Mouse (Mus musculus) embryonic stem cell, embryonic (primary cell): Measurements from ENCODE around the gene Arhgap45.

Experiments
- CTCF ChIA-PET, 4 experiments: fragments of 300-600 bp in 2 of 4; fragments of 350-600 bp in 2 of 4; sonication (Branson Sonifier 250); formaldehyde crosslinking; loops; one replicate each; lab custom pipeline; 2022; ENCODE audit warnings: inconsistent platforms in 2 of 4; lab: Charles Lee
- POLR2A ChIA-PET, 4 experiments: fragments of 300-600 bp in 2 of 4; fragments of 350-600 bp in 2 of 4; sonication (Branson Sonifier 250); formaldehyde crosslinking; loops; one replicate each; lab custom pipeline; 2022; ENCODE audit warnings: antibody characterized with exemption in 4 of 4, inconsistent platforms in 1 of 4; lab: Charles Lee

Gene Arhgap45

GRCm38 (mm10) chr10:80045766-80046165 is 29.3 kb downstream of the Arhgap45 start:
- ChIA-PET CTCF (interaction anchor here in 3 of 4 experiments (0.6 to 1.6 kb wide), 9 partner anchors 8 to 358 kb away, joined by 3 to 6 read pairs (median 3); partner anchors contain the start of gene Wdr18 (in 1 of the 3)), POLR2A (interaction anchor here (0.6 to 29.7 kb wide), 40 partner anchors 4 to 516 kb away, joined by 3 to 849 read pairs (median 4); partner anchors contain the start of genes Tmem259 (in 3 of the 4), Polr2e (in 2 of the 4), Cnn2 (in 1 of the 4) and Gpx4 (in 1 of the 4))

GRCm38 (mm10) chr10:80047041-80047565 is 30.6 kb downstream of the Arhgap45 start, which contains the start of gene Gpx4:
Gene Gpx4 (plus strand): TSS chr10:80047166.
- ChIA-PET CTCF (interaction anchor here in 2 of 4 experiments (0.6 to 1.5 kb wide), 3 partner anchors 55 to 327 kb away, joined by 3 to 5 read pairs (median 3); no protein-coding TSS in a partner anchor), POLR2A (interaction anchor here in 3 of 4 experiments (0.5 to 29.7 kb wide), 29 partner anchors 3 to 374 kb away, joined by 3 to 849 read pairs (median 6); partner anchors contain the start of genes Polr2e (in 2 of the 3), Tmem259 (in 2 of the 3), Cirbp (in 1 of the 3) and Cnn2 (in 1 of the 3))

GRCm38 (mm10) chr10:80048396-80048795 is 31.9 kb downstream of the Arhgap45 start:
- CTCF ChIA-PET, result interaction anchor here in 2 of 4 experiments (0.6 to 0.7 kb wide), 2 partner anchors 15 to 17 kb away, joined by 3 to 4 read pairs; no protein-coding TSS in a partner anchor
- POLR2A ChIA-PET, result interaction anchor here in 3 of 4 experiments (0.5 to 29.7 kb wide), 39 partner anchors 2 to 1223 kb away, joined by 3 to 849 read pairs (median 4); partner anchors contain the start of genes Polr2e (in 2 of the 3), Tmem259 (in 2 of the 3), Cirbp (in 1 of the 3) and Cnn2 (in 1 of the 3)

GRCm38 (mm10) chr10:80048834-80049233 is 32.4 kb downstream of the Arhgap45 start:
- CTCF ChIA-PET, result interaction anchor here in 1 of 4 experiments (0.6 kb wide), 1 partner anchor 17 kb away, joined by 4 read pairs; no protein-coding TSS in a partner anchor
- POLR2A ChIA-PET, result interaction anchor here in 3 of 4 experiments (0.5 to 29.7 kb wide), 28 partner anchors 6 to 1222 kb away, joined by 3 to 849 read pairs (median 5); partner anchors contain the start of genes Polr2e (in 3 of the 3), Tmem259 (in 2 of the 3), Cirbp (in 1 of the 3) and Cnn2 (in 1 of the 3)

- ChIA-PET POLR2A (interaction anchor here (0.6 to 29.7 kb wide), 47 partner anchors 7 to 1567 kb away, joined by 3 to 849 read pairs (median 10); partner anchors contain the start of genes Gpx4 (in 3 of the 4), Polr2e (in 3 of the 4), Tmem259 (in 3 of the 4) and Cnn2 (in 2 of the 4)), CTCF (interaction anchor here in 3 of 4 experiments (0.7 to 1.8 kb wide), 6 partner anchors 9 to 270 kb away, joined by 4 to 5 read pairs (median 4); no protein-coding TSS in a partner anchor)
Measured at GRCm38 (mm10) chr10:80050244-80050643, 33.8 kb downstream of the Arhgap45 start.

GRCm38 (mm10) chr10:80050885-80051617 is 34.6 kb downstream of the Arhgap45 start:
- ChIA-PET POLR2A (interaction anchor here (0.5 to 29.7 kb wide), 136 partner anchors 8 to 1725 kb away, joined by 3 to 849 read pairs (median 6); partner anchors contain the start of genes Dazap1 (in 3 of the 4), Gpx4 (in 3 of the 4), Polr2e (in 3 of the 4) and Ptbp1 (in 3 of the 4)), CTCF (interaction anchor here (0.6 to 1.8 kb wide), 22 partner anchors 9 to 271 kb away, joined by 3 to 14 read pairs (median 4); partner anchors contain the start of genes Midn (in 1 of the 4), Mum1 (in 1 of the 4), Polr2e (in 1 of the 4) and Tmem259 (in 1 of the 4))

GRCm38 (mm10) chr10:80051618-80052373 is 35.3 kb downstream of the Arhgap45 start:
- ChIA-PET POLR2A (interaction anchor here (0.5 to 29.7 kb wide), 145 partner anchors 7 to 1661 kb away, joined by 3 to 849 read pairs (median 6); partner anchors contain the start of genes Dazap1 (in 3 of the 4), Gpx4 (in 3 of the 4), Polr2e (in 3 of the 4) and Ptbp1 (in 3 of the 4)), CTCF (interaction anchor here (0.6 to 1.9 kb wide), 25 partner anchors 9 to 181 kb away, joined by 3 to 9 read pairs (median 4); partner anchors contain the start of genes Midn (in 1 of the 4), Mum1 (in 1 of the 4), Polr2e (in 1 of the 4) and Tmem259 (in 1 of the 4))

GRCm38 (mm10) chr10:80052374-80052764 is 35.9 kb downstream of the Arhgap45 start:
- ChIA-PET CTCF (interaction anchor here (0.6 to 1.9 kb wide), 19 partner anchors 10 to 181 kb away, joined by 3 to 9 read pairs (median 4); partner anchors contain the start of genes Mum1 (in 1 of the 4), Polr2e (in 1 of the 4) and Tmem259 (in 1 of the 4)), POLR2A (interaction anchor here (0.5 to 29.7 kb wide), 106 partner anchors 7 to 1217 kb away, joined by 3 to 849 read pairs (median 7); partner anchors contain the start of genes Gpx4 (in 3 of the 4), Polr2e (in 3 of the 4), Ptbp1 (in 3 of the 4) and Stk11 (in 3 of the 4))

- POLR2A ChIA-PET, result interaction anchor here (0.6 to 29.7 kb wide), 104 partner anchors 6 to 1657 kb away, joined by 3 to 849 read pairs (median 4); partner anchors contain the start of genes Cnn2 (in 3 of the 4), Gpx4 (in 3 of the 4), Polr2e (in 3 of the 4) and Ptbp1 (in 3 of the 4)
- CTCF ChIA-PET, result interaction anchor here (0.6 to 2.2 kb wide), 14 partner anchors 8 to 321 kb away, joined by 3 to 11 read pairs (median 4); partner anchors contain the start of genes Tmem259 (in 1 of the 4) and Wdr18 (in 1 of the 4)
Measured at GRCm38 (mm10) chr10:80053259-80053780, 36.9 kb downstream of the Arhgap45 start.

- POLR2A ChIA-PET, result interaction anchor here (0.6 to 29.7 kb wide), 102 partner anchors 5 to 875 kb away, joined by 3 to 849 read pairs (median 4); partner anchors contain the start of genes Cnn2 (in 3 of the 4), Gpx4 (in 3 of the 4), Polr2e (in 3 of the 4) and Tmem259 (in 3 of the 4)
- CTCF ChIA-PET, result interaction anchor here in 3 of 4 experiments (0.5 to 2.2 kb wide), 14 partner anchors 8 to 907 kb away, joined by 3 to 11 read pairs (median 4); partner anchors contain the start of genes Tmem259 (in 1 of the 3) and Wdr18 (in 1 of the 3)
Measured at GRCm38 (mm10) chr10:80053831-80054815, 37.7 kb downstream of the Arhgap45 start.

- CTCF ChIA-PET, result interaction anchor here in 3 of 4 experiments (0.6 to 2.2 kb wide), 4 partner anchors 9 to 464 kb away, joined by 3 to 8 read pairs (median 4); no protein-coding TSS in a partner anchor
- POLR2A ChIA-PET, result interaction anchor here (0.6 to 29.7 kb wide), 29 partner anchors 4 to 381 kb away, joined by 3 to 849 read pairs (median 5); partner anchors contain the start of genes Gpx4 (in 3 of the 4), Polr2e (in 3 of the 4), Arhgap45 (in 1 of the 4) and Cnn2 (in 1 of the 4)
Measured at GRCm38 (mm10) chr10:80054911-80055310, 38.5 kb downstream of the Arhgap45 start.

GRCm38 (mm10) chr10:80055364-80055763 is 38.9 kb downstream of the Arhgap45 start:
- CTCF ChIA-PET, result interaction anchor here in 3 of 4 experiments (0.6 to 2.2 kb wide), 3 partner anchors 8 to 464 kb away, joined by 3 to 8 read pairs (median 5); no protein-coding TSS in a partner anchor
- POLR2A ChIA-PET, result interaction anchor here (0.5 to 24.5 kb wide), 34 partner anchors 10 to 381 kb away, joined by 3 to 849 read pairs (median 4); partner anchors contain the start of genes Gpx4 (in 3 of the 4), Polr2e (in 3 of the 4), Arhgap45 (in 1 of the 4) and Cnn2 (in 1 of the 4)

GRCm38 (mm10) chr10:80055891-80056290 is 39.4 kb downstream of the Arhgap45 start:
- ChIA-PET CTCF (interaction anchor here in 3 of 4 experiments (0.6 to 1.1 kb wide), 3 partner anchors 64 to 1991 kb away, joined by 3 read pairs; no protein-coding TSS in a partner anchor), POLR2A (interaction anchor here (0.5 to 24.5 kb wide), 37 partner anchors 10 to 283 kb away, joined by 3 to 849 read pairs (median 4); partner anchors contain the start of genes Gpx4 (in 3 of the 4), Polr2e (in 3 of the 4), Arhgap45 (in 1 of the 4) and Cnn2 (in 1 of the 4))
